Comparison of ENCODE assay signal across 24 mouse cellular contexts in genomic region chr2:93552676-93553521, GRCm38 (mm10). TPM values are rescaled to one million over a fixed set of nuclear protein-coding genes. Genes with fewer than 3 reads are reported as not detected.
A peak's percentile ranks its signal among the peaks of the same experiment; 100 is the strongest.
DNase-seq lines count a peak whose midpoint lies in the region; ATAC-seq and TF ChIP-seq lines count a peak whose summit lies in the region.
"Had no signal": no experiment of that assay in that cellular context is flagged by ENCODE, and none has a peak within 500 bp of the region (broad histone marks: within the 10 kb centered on the region; RNA-seq: fewer than 3 reads in every experiment).

No protein-coding gene starts in this region.

- H3K27me3 ChIP-seq in forebrain, postnatal 0 days (ENCODE audit: insufficient read depth, low read length) = no peaks in the 10 kb centered on the region
- H3K27me3 ChIP-seq in forebrain, embryonic 15.5 days = no peaks in the 10 kb centered on the region
- H3K27me3 ChIP-seq in limb, embryonic 13.5 days = peaks cover 2% of the 10 kb centered on the region; the same call in 1 of the 2 replicates
- H3K27me3 ChIP-seq: heart, embryonic 15.5 days; midbrain, embryonic 15.5 days had no signal

- no peak overlapping the region for H3K4me2 ChIP-seq in forebrain, postnatal 0 days (ENCODE audit: low read depth)
- no peak overlapping the region for H3K4me2 ChIP-seq in forebrain, embryonic 15.5 days (replicated peaks)
- no peak overlapping the region for H3K4me2 ChIP-seq in limb, embryonic 13.5 days (replicated peaks)
- H3K4me2 ChIP-seq: heart, embryonic 15.5 days; limb, embryonic 12.5 days; midbrain, embryonic 15.5 days had no signal

- H3K9me3 ChIP-seq in forebrain, postnatal 0 days (ENCODE audit: low read length) = no peaks in the 10 kb centered on the region
- no peaks in the 10 kb centered on the region for H3K9me3 ChIP-seq in forebrain, embryonic 15.5 days
- no peaks in the 10 kb centered on the region for H3K9me3 ChIP-seq in limb, embryonic 13.5 days
- H3K9me3 ChIP-seq: heart, embryonic 15.5 days; limb, embryonic 12.5 days; midbrain, embryonic 15.5 days had no signal

- no peak overlapping the region for H3K27ac ChIP-seq in forebrain, postnatal 0 days (ENCODE audit: low read depth, low read length)
- H3K27ac ChIP-seq in forebrain, embryonic 15.5 days (replicated peaks) = no peak overlapping the region
- no peak overlapping the region for H3K27ac ChIP-seq in limb, embryonic 13.5 days
- H3K27ac ChIP-seq: gastrocnemius, adult 2 months; heart, embryonic 15.5 days; macrophage; midbrain, embryonic 15.5 days had no signal

- TF ChIP-seq CTCF in forebrain, postnatal 0 days (IDR thresholded peaks at IDR 0.05; ENCODE audit: low read depth) = no peak

- DNase-seq in forebrain, postnatal 0 days = peak; percentile 6
- peak; percentile 11 for DNase-seq in layer of hippocampus, adult 9-11 months
- no peak for DNase-seq in layer of hippocampus, postnatal 25 days (ENCODE audit: extremely low spot score in 1 of 2, low spot score in 1 of 2)
- peak; percentile 10 for DNase-seq in right cerebral cortex, adult 18-20 months
- DNase-seq in right cerebral cortex, postnatal 10 days (ENCODE audit: low spot score in 2 of 2) = no peak
- DNase-seq in Muller cell, postnatal 12 days (ENCODE audit: inconsistent ontology term) = no peak
- DNase-seq: adrenal gland, adult 2 months; cerebellum, adult 2 months; gastrocnemius, adult 2 months; heart, adult 11 months; thymus, adult 2 months had no signal

- H3K9ac ChIP-seq in forebrain, postnatal 0 days = no peak overlapping the region
- H3K9ac ChIP-seq in forebrain, embryonic 15.5 days (replicated peaks) = no peak overlapping the region
- H3K9ac ChIP-seq in limb, embryonic 13.5 days = peak overlapping the region; percentile 13; the same call in 1 of the 2 replicates
- H3K9ac ChIP-seq: heart, embryonic 15.5 days; limb, embryonic 12.5 days; midbrain, embryonic 15.5 days had no signal

- H3K36me3 ChIP-seq in forebrain, postnatal 0 days (ENCODE audit: insufficient read depth) = no peaks in the 10 kb centered on the region
- H3K36me3 ChIP-seq in forebrain, embryonic 15.5 days = no peaks in the 10 kb centered on the region
- H3K36me3 ChIP-seq in limb, embryonic 13.5 days = no peaks in the 10 kb centered on the region
- H3K36me3 ChIP-seq: heart, embryonic 15.5 days; limb, embryonic 12.5 days; midbrain, embryonic 15.5 days had no signal

- no peak overlapping the region for H3K4me3 ChIP-seq in forebrain, postnatal 0 days (ENCODE audit: low read depth, low read length)
- no peak overlapping the region for H3K4me3 ChIP-seq in forebrain, embryonic 15.5 days
- no peak overlapping the region for H3K4me3 ChIP-seq in limb, embryonic 13.5 days
- H3K4me3 ChIP-seq: gastrocnemius, adult 2 months; heart, embryonic 15.5 days; limb, embryonic 12.5 days; midbrain, embryonic 15.5 days had no signal

- WGBS in forebrain, postnatal 0 days = 50% methylated on average over 10 of the region's 10 CpGs
- 50% methylated on average over 10 of the region's 10 CpGs for WGBS in forebrain, embryonic 15.5 days
- WGBS in limb, embryonic 13.5 days = 53% methylated on average over 10 of the region's 10 CpGs

- H3K4me1 ChIP-seq in forebrain, postnatal 0 days (ENCODE audit: insufficient read depth) = no peaks in the 10 kb centered on the region
- 0 out of 2 replicates have a peak, but pooled peaks cover 6% of the 10 kb centered on the region for H3K4me1 ChIP-seq in forebrain, embryonic 15.5 days
- H3K4me1 ChIP-seq in limb, embryonic 13.5 days = peaks cover 26% of the 10 kb centered on the region
- H3K4me1 ChIP-seq: heart, embryonic 15.5 days had no signal

- no peak; the same call in 1 of the 2 replicates for ATAC-seq in forebrain, postnatal 0 days
- no peak for ATAC-seq in forebrain, embryonic 15.5 days (replicated peaks)
- no peak for ATAC-seq in limb, embryonic 13.5 days (ENCODE audit: low FRiP score, low read depth)
- ATAC-seq: midbrain, embryonic 15.5 days had no signal

RNA-seq across cellular contexts. Expression of gene Gm10803, which starts 7.5 kb away (rescaled TPM):
- total RNA-seq in forebrain, postnatal 0 days (2014; rRNA removed) = not detected in 2 replicates
- not detected in 2 replicates for polyA plus RNA-seq in forebrain, postnatal 0 days (2015; fragmentation: Nextera tagmentation; extraction: Ambion mirVana)
- not detected in 2 replicates for polyA plus RNA-seq in forebrain, embryonic 15.5 days (2015; fragmentation: Nextera tagmentation; extraction: Ambion mirVana)
- total RNA-seq in layer of hippocampus, postnatal 25 days (2021) = not detected
- polyA plus RNA-seq in limb, embryonic 13.5 days (2015; fragmentation: Nextera tagmentation; extraction: Ambion mirVana) = not detected in 2 replicates
- total RNA-seq: adrenal gland, adult 2 months; gastrocnemius, adult 2 months; layer of hippocampus, adult 18-20 months had no signal
- polyA plus RNA-seq: adrenal gland, adult 2 months; C2C12; cerebellum, adult 2 months; heart, embryonic 15.5 days; intestine, embryonic 14.5 days; kidney, embryonic 14.5 days; limb, embryonic 12.5 days; liver, embryonic 16.5 days; macrophage; midbrain, embryonic 15.5 days; neural tube, embryonic 11.5 days; small intestine, adult 2 months; thymus, adult 2 months had no signal

Comparison
In these comparisons a context has a peak if more than half of its experiments do, and no peak if none do; other contexts are left out.
1. DNase-seq: peak in forebrain, postnatal 0 days (single experiment), layer of hippocampus, adult 9-11 months (single experiment) and right cerebral cortex, adult 18-20 months (single experiment); none in layer of hippocampus, postnatal 25 days (0 of 2), right cerebral cortex, postnatal 10 days (0 of 2) and Muller cell, postnatal 12 days (single experiment).